Comparison of ENCODE assay signal across 23 mouse cellular contexts in the genomic region with DNA sequence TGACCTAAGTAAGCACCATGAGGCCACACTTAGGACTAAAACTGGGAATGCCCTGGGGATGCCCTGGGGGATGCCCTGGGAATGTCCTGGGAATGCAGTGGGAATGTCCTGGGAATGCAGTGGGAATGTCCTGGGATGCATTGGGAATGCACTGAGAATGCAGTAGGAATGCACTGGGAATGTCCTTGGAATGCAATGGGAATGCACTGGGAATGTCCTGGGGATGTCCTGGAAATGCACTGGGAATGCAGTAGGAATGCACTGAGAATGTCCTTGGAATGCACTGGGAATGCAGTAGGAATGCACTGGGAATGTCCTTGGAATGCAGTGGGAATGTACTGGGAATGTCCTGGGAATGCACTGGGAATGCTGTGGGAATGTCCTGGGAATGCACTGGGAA. TPM values are rescaled to one million over a fixed set of nuclear protein-coding genes. Genes with fewer than 3 reads are reported as not detected.
A peak's percentile ranks its signal among the peaks of the same experiment; 100 is the strongest.
DNase-seq lines count a peak whose midpoint lies in the region; ATAC-seq and TF ChIP-seq lines count a peak whose summit lies in the region.
"Had no signal": no experiment of that assay in that cellular context is flagged by ENCODE, and none has a peak within 500 bp of the region (broad histone marks: within the 10 kb centered on the region; RNA-seq: fewer than 3 reads in every experiment).

No protein-coding gene starts in this region.

- H3K36me3 ChIP-seq in ES-E14 (ENCODE audit: control insufficient read depth, insufficient read depth, low read length, poor library complexity, severe bottlenecking) = no peaks in the 10 kb centered on the region
- H3K36me3 ChIP-seq in embryonic facial prominence, embryonic 10.5 days (replicated peaks) = no peaks in the 10 kb centered on the region
- H3K36me3 ChIP-seq in liver, embryonic 11.5 days (ENCODE audit: control insufficient read depth, insufficient read depth, low read length) = no peaks in the 10 kb centered on the region
- H3K36me3 ChIP-seq: embryonic facial prominence, embryonic 13.5 days; forebrain, embryonic 12.5 days; heart, embryonic 13.5 days; hindbrain, embryonic 15.5 days had no signal

- H3K9me3 ChIP-seq in ES-E14 (ENCODE audit: control insufficient read depth, insufficient read depth, low read depth, low read length) = no peaks in the 10 kb centered on the region
- no peaks in the 10 kb centered on the region for H3K9me3 ChIP-seq in embryonic facial prominence, embryonic 10.5 days
- no peaks in the 10 kb centered on the region for H3K9me3 ChIP-seq in liver, embryonic 11.5 days (ENCODE audit: control insufficient read depth, low read length)
- H3K9me3 ChIP-seq: embryonic facial prominence, embryonic 13.5 days; forebrain, embryonic 12.5 days; heart, embryonic 13.5 days; hindbrain, embryonic 15.5 days had no signal

- peak; percentile 11 for DNase-seq in embryo, embryonic 11 days
- DNase-seq in embryo, embryonic 9.5 days (ENCODE audit: extremely low spot score) = no peak
- DNase-seq in ES-E14 (ENCODE audit: low read depth, low spot score) = peak; percentile 19
- DNase-seq in embryonic facial prominence, embryonic 10.5 days (ENCODE audit: low spot score) = peak; percentile 14
- DNase-seq in layer of hippocampus, postnatal 36 days = no peak
- DNase-seq in cerebellum, postnatal 14 days = no peak
- DNase-seq in liver, embryonic 11.5 days (ENCODE audit: low spot score) = no peak
- DNase-seq: adrenal gland, adult 2 months; adrenal gland, postnatal 25 days; cerebellum, adult 18-20 months; cerebellum, postnatal 10 days; forebrain, postnatal 0 days; gastrocnemius, adult 2 months; gastrocnemius, postnatal 36 days; heart, postnatal 36 days had no signal

- H3K27ac ChIP-seq in ES-E14 (ENCODE audit: insufficient read depth, low read depth, low read length, poor library complexity, severe bottlenecking) = peak overlapping the region; percentile 67; the same call in 1 of the 2 replicates
- H3K27ac ChIP-seq in embryonic facial prominence, embryonic 10.5 days (replicated peaks) = no peak overlapping the region
- H3K27ac ChIP-seq in liver, embryonic 11.5 days (ENCODE audit: low read depth, low read length) = no peak overlapping the region
- H3K27ac ChIP-seq: embryonic facial prominence, embryonic 13.5 days; forebrain, embryonic 12.5 days; gastrocnemius, adult 2 months; heart, embryonic 13.5 days; hindbrain, embryonic 15.5 days had no signal

- ATAC-seq in liver, embryonic 11.5 days (replicated peaks; ENCODE audit: low FRiP score) = no peak
- ATAC-seq: activated CD4-positive, CD25-positive, alpha-beta regulatory T cell, adult 4 months; forebrain, postnatal 0 days; intestine, embryonic 16.5 days had no signal

- no peak overlapping the region for H3K9ac ChIP-seq in ES-E14 (ENCODE audit: insufficient read depth, low read depth, low read length, poor library complexity, severe bottlenecking)
- no peak overlapping the region for H3K9ac ChIP-seq in liver, embryonic 11.5 days (ENCODE audit: low read depth, low read length)
- H3K9ac ChIP-seq: embryonic facial prominence, embryonic 13.5 days; forebrain, embryonic 12.5 days; forebrain, postnatal 0 days; heart, embryonic 13.5 days; hindbrain, embryonic 15.5 days had no signal

- in situ Hi-C loops in ES-E14 (cut with MboI; ENCODE audit: low sequenced_read_pairs in 2 of 2, unreplicated experiment in 2 of 2) = no loop called here

- no peaks in the 10 kb centered on the region for H3K4me1 ChIP-seq in ES-E14 (ENCODE audit: control insufficient read depth in 2 of 2, insufficient read depth in 2 of 2, low read length in 2 of 2, poor library complexity in 1 of 2)
- H3K4me1 ChIP-seq in embryonic facial prominence, embryonic 10.5 days = peaks cover 5% of the 10 kb centered on the region
- no peaks in the 10 kb centered on the region for H3K4me1 ChIP-seq in liver, embryonic 11.5 days (replicated peaks; ENCODE audit: control insufficient read depth, insufficient read depth, low read length)
- H3K4me1 ChIP-seq: forebrain, embryonic 12.5 days; hindbrain, embryonic 15.5 days had no signal

- H3K4me3 ChIP-seq in ES-E14 (ENCODE audit: insufficient read depth in 1 of 2, low read depth in 1 of 2, low read length in 2 of 2, poor library complexity in 1 of 2, severe bottlenecking in 1 of 2) = no peak overlapping the region
- no peak overlapping the region for H3K4me3 ChIP-seq in embryonic facial prominence, embryonic 10.5 days
- no peak overlapping the region for H3K4me3 ChIP-seq in liver, embryonic 11.5 days (ENCODE audit: low read depth, low read length)
- H3K4me3 ChIP-seq: embryonic facial prominence, embryonic 13.5 days; forebrain, embryonic 12.5 days; gastrocnemius, adult 2 months; heart, embryonic 13.5 days; hindbrain, embryonic 15.5 days had no signal

- H3K4me2 ChIP-seq in liver, embryonic 11.5 days = no peak overlapping the region
- H3K4me2 ChIP-seq: embryonic facial prominence, embryonic 13.5 days; forebrain, embryonic 12.5 days; heart, embryonic 13.5 days; hindbrain, embryonic 15.5 days had no signal

- no peaks in the 10 kb centered on the region for H3K27me3 ChIP-seq in embryonic facial prominence, embryonic 10.5 days (replicated peaks; ENCODE audit: low read depth, poor library complexity, severe bottlenecking)
- H3K27me3 ChIP-seq in liver, embryonic 11.5 days (replicated peaks; ENCODE audit: control insufficient read depth, insufficient read depth, low read length) = no peaks in the 10 kb centered on the region
- H3K27me3 ChIP-seq: embryonic facial prominence, embryonic 13.5 days; forebrain, embryonic 12.5 days; heart, embryonic 13.5 days; hindbrain, embryonic 15.5 days had no signal

TF ChIP-seq in ES-E14, 5 proteins besides CTCF, POLR2A, EP300 and RAD21:
- TF ChIP-seq ZC3H11A (IDR thresholded peaks at IDR 0.05; ENCODE audit: borderline replicate concordance, low read depth, low read length) (no peak), ZNF384 (IDR thresholded peaks at IDR 0.05; ENCODE audit: low read depth, low read length) (no peak), HCFC1 (IDR thresholded peaks at IDR 0.05; ENCODE audit: borderline replicate concordance, insufficient read depth, low read length) (no peak), MAFK (IDR thresholded peaks at IDR 0.05; ENCODE audit: insufficient read depth, low read depth, low read length) (no peak), CHD2 (IDR thresholded peaks at IDR 0.05; ENCODE audit: low read depth, low read length) (no peak; the same call in 1 of the 2 replicates)

RNA-seq across cellular contexts. Expression of a gene that starts 25.2 kb away (rescaled TPM):
- total RNA-seq in ES-E14 (2012; rRNA removed) = 0.49 and 0.53 TPM in 2 replicates
- polyA plus RNA-seq in embryonic facial prominence, embryonic 10.5 days (2016; fragmentation: Nextera tagmentation; extraction: Ambion mirVana) = 0.49 and 0.89 TPM in 2 replicates
- total RNA-seq in layer of hippocampus, postnatal 36 days (2021) = 10 to 100 TPM in 1 of 2 experiments, 1 to 10 TPM in 1; 9.8 to 12.9 TPM
- polyA plus RNA-seq in liver, embryonic 11.5 days (2014; fragmentation: Nextera tagmentation; extraction: Ambion mirVana) = 0.35 and 1.0 TPM in 2 replicates
- total RNA-seq: common myeloid progenitor, adult 5-6 weeks had no signal
- polyA plus RNA-seq: C2C12 had no signal

Comparison
In these comparisons a context has a peak if more than half of its experiments do, and no peak if none do; other contexts are left out.
1. DNase-seq: peak in embryo, embryonic 11 days (single experiment), ES-E14 (single experiment) and embryonic facial prominence, embryonic 10.5 days (single experiment); none in embryo, embryonic 9.5 days (single experiment), layer of hippocampus, postnatal 36 days (0 of 2), cerebellum, postnatal 14 days (0 of 2) and liver, embryonic 11.5 days (single experiment).